In genomic region chr2:116735702-116736101, GRCm38 (mm10) we compare ENCODE assay signal across 9 mouse cellular contexts.
DNase-seq lines count a peak whose midpoint lies in the region; ATAC-seq lines count a peak whose summit lies in the region.
"Had no signal": no experiment of that assay in that cellular context is flagged by ENCODE, and none has a peak within 500 bp of the region (broad histone marks: within the 10 kb centered on the region; RNA-seq: fewer than 3 reads in every experiment).

No protein-coding gene starts in this region.

- H3K4me1 ChIP-seq in heart, embryonic 10.5 days, result no peaks in the 10 kb centered on the region
- H3K4me1 ChIP-seq in hindbrain, embryonic 11.5 days (replicated peaks; ENCODE audit: control insufficient read depth, insufficient read depth, low read length), result no peaks in the 10 kb centered on the region
- no peaks in the 10 kb centered on the region for H3K4me1 ChIP-seq in neural tube, embryonic 11.5 days (ENCODE audit: control insufficient read depth, insufficient read depth, low read length)

- peak; percentile 97 for DNase-seq in heart, adult 11 months
- DNase-seq in heart, embryonic 10.5 days (ENCODE audit: low spot score), result no peak
- peak; percentile 73 for DNase-seq in adrenal gland, adult 2 months
- peak; percentile 23 for DNase-seq in forelimb bud, embryonic 11.5 days (ENCODE audit: low read depth, low spot score)
- peak; percentile 11 for DNase-seq in hindbrain, embryonic 11.5 days (ENCODE audit: low spot score)
- DNase-seq in left cerebral cortex, postnatal 4 days, result peak; percentile 41
- DNase-seq in neural tube, embryonic 11.5 days (ENCODE audit: low spot score), result peak; percentile 12

- intact Hi-C loops in left cerebral cortex, postnatal 4 days (cut with DNase I), result no loop called here

- no peak overlapping the region for H3K9ac ChIP-seq in hindbrain, embryonic 11.5 days (ENCODE audit: low read depth, low read length)
- no peak overlapping the region for H3K9ac ChIP-seq in neural tube, embryonic 11.5 days (ENCODE audit: low read length)

- H3K9me3 ChIP-seq in heart, embryonic 10.5 days, result no peaks in the 10 kb centered on the region
- H3K9me3 ChIP-seq in hindbrain, embryonic 11.5 days (ENCODE audit: control insufficient read depth, low read length), result no peaks in the 10 kb centered on the region
- H3K9me3 ChIP-seq in neural tube, embryonic 11.5 days (ENCODE audit: control insufficient read depth, low read length), result no peaks in the 10 kb centered on the region
- H3K9me3 ChIP-seq: G1E had no signal

- ATAC-seq in hindbrain, embryonic 11.5 days (ENCODE audit: low FRiP score), result 0 out of 2 replicates have a peak, but pooled peaks have one; percentile 47
- ATAC-seq in neural tube, embryonic 11.5 days (ENCODE audit: insufficient read depth, low FRiP score, low TSS enrichment), result no peak; the same call in 1 of the 2 replicates
- no peak for ATAC-seq in megakaryocyte progenitor cell, adult 5-6 weeks (replicated peaks; ENCODE audit: poor library complexity)

- H3K27me3 ChIP-seq in heart, embryonic 10.5 days (ENCODE audit: insufficient read depth, poor library complexity, severe bottlenecking), result no peaks in the 10 kb centered on the region
- H3K27me3 ChIP-seq in hindbrain, embryonic 11.5 days (ENCODE audit: control insufficient read depth, insufficient read depth, low read length), result no peaks in the 10 kb centered on the region
- no peaks in the 10 kb centered on the region for H3K27me3 ChIP-seq in neural tube, embryonic 11.5 days (ENCODE audit: control insufficient read depth, insufficient read depth, low read length)

- WGBS in heart, embryonic 10.5 days, result 38% methylated on average over 3 of the region's 3 CpGs
- WGBS in hindbrain, embryonic 11.5 days, result 54% methylated on average over 3 of the region's 3 CpGs
- WGBS in neural tube, embryonic 11.5 days, result 37% methylated on average over 3 of the region's 3 CpGs

- H3K4me3 ChIP-seq in heart, embryonic 10.5 days, result no peak overlapping the region
- no peak overlapping the region for H3K4me3 ChIP-seq in hindbrain, embryonic 11.5 days (ENCODE audit: low read depth, low read length)
- no peak overlapping the region for H3K4me3 ChIP-seq in neural tube, embryonic 11.5 days (ENCODE audit: low read depth, low read length)

- no peak overlapping the region for H3K4me2 ChIP-seq in hindbrain, embryonic 11.5 days (replicated peaks; ENCODE audit: low read depth, low read length)
- no peak overlapping the region for H3K4me2 ChIP-seq in neural tube, embryonic 11.5 days (ENCODE audit: low read depth)

- no peak overlapping the region for H3K27ac ChIP-seq in heart, embryonic 10.5 days
- no peak overlapping the region for H3K27ac ChIP-seq in hindbrain, embryonic 11.5 days (ENCODE audit: low read depth, low read length)
- no peak overlapping the region for H3K27ac ChIP-seq in neural tube, embryonic 11.5 days (ENCODE audit: low read depth, low read length)

- no peaks in the 10 kb centered on the region for H3K36me3 ChIP-seq in heart, embryonic 10.5 days
- no peaks in the 10 kb centered on the region for H3K36me3 ChIP-seq in hindbrain, embryonic 11.5 days (ENCODE audit: control insufficient read depth, insufficient read depth, low read length)
- H3K36me3 ChIP-seq in neural tube, embryonic 11.5 days (ENCODE audit: control insufficient read depth, insufficient read depth, low read length), result no peaks in the 10 kb centered on the region
- H3K36me3 ChIP-seq: G1E had no signal
